Mouse (Mus musculus) MEL (cell line): Measurements from ENCODE around the gene Inpp5b. TPM values are rescaled to one million over a fixed set of nuclear protein-coding genes. Genes with fewer than 3 reads are reported as not detected.

Experiments
- DNase-seq: peaks from one replicate; pipeline ENCODE4 v3.0.0; 2011; ENCODE audit warnings: low read depth, low spot score
- H3K27ac ChIP-seq: 2 replicates; pipeline ENCODE4 v1.5.1; 2012; ENCODE audit warnings: low read depth, mild to moderate bottlenecking, control low read depth, low read length, moderate library complexity; ENCODE audit not compliant: control insufficient read depth
- H3K27me3 ChIP-seq, 2 experiments: fragments of 150-350 bp in 1 of 2; sonication (generic) in 1 of 2; 2 replicates each; pipeline ENCODE4 v1.6.1; 2012; ENCODE audit warnings: low read length in 2 of 2, mild to moderate bottlenecking in 2 of 2, improper control_type of control experiment in 1 of 2, moderate library complexity in 1 of 2; ENCODE audit not compliant: insufficient read depth in 2 of 2, control insufficient read depth in 1 of 2
- H3K36me3 ChIP-seq, 2 experiments: 2 replicates each; pipeline ENCODE4 v1.6.1; 2012 to 2014; ENCODE audit warnings: low read length in 2 of 2, improper control_type of control experiment in 1 of 2, inconsistent platforms in 1 of 2, mild to moderate bottlenecking in 1 of 2; ENCODE audit not compliant: insufficient read depth in 2 of 2, control insufficient read depth in 1 of 2
- H3K4me1 ChIP-seq, 2 experiments: fragments of 150-350 bp in 1 of 2; sonication (generic) in 1 of 2; 2 replicates each; pipeline ENCODE4 v1.6.1; 2012; ENCODE audit warnings: low read length in 2 of 2, improper control_type of control experiment in 1 of 2, mild to moderate bottlenecking in 1 of 2; ENCODE audit not compliant: insufficient read depth in 2 of 2, control insufficient read depth in 1 of 2
- H3K4me3 ChIP-seq, 2 experiments: fragments of 150-350 bp in 1 of 2; sonication (generic) in 1 of 2; 2 replicates each; pipeline ENCODE4 v1.5.1; 2012; ENCODE audit warnings: low read depth in 2 of 2, low read length in 2 of 2, mild to moderate bottlenecking in 2 of 2, moderate library complexity in 2 of 2, control low read depth in 1 of 2, improper control_type of control experiment in 1 of 2; ENCODE audit not compliant: control insufficient read depth in 1 of 2, insufficient read depth in 1 of 2
- H3K79me2 ChIP-seq: 2 replicates; pipeline ENCODE4 v1.6.1; 2012; ENCODE audit warnings: mild to moderate bottlenecking, low read length, moderate library complexity; ENCODE audit not compliant: control insufficient read depth, poor library complexity, insufficient read depth
- H3K9ac ChIP-seq: 2 replicates; pipeline ENCODE4 v1.6.1; 2012; ENCODE audit warnings: low read depth, mild to moderate bottlenecking, control low read depth, low read length, moderate library complexity; ENCODE audit not compliant: control insufficient read depth, poor library complexity, severe bottlenecking
- H3K9me3 ChIP-seq: fragments of 150-350 bp; sonication (generic); replicated peaks from 2 replicates; pipeline ENCODE4 v1.6.1; 2012; ENCODE audit warnings: mild to moderate bottlenecking, low read length, improper control_type of control experiment, moderate library complexity; ENCODE audit not compliant: insufficient read depth
- CHD1 ChIP-seq: IDR thresholded peaks from 2 replicates; pipeline ENCODE4 v1.6.1; 2012; ENCODE audit warnings: low read depth, mild to moderate bottlenecking, inconsistent platforms, low read length, improper control_type of control experiment
- CTCF ChIP-seq, 3 experiments: IDR thresholded peaks in 2 of 3; conservative IDR thresholded peaks in 1 of 3; 2 replicates each; pipeline ENCODE4 v1.5.1; 2011 to 2012; ENCODE audit warnings: low read length in 3 of 3, low read depth in 2 of 3, mild to moderate bottlenecking in 2 of 3, improper control_type of control experiment in 1 of 3, inconsistent platforms in 1 of 3, mixed read lengths in 1 of 3, moderate library complexity in 1 of 3; ENCODE audit not compliant: control insufficient read depth in 1 of 3, insufficient read depth in 1 of 3, poor library complexity in 1 of 3, severe bottlenecking in 1 of 3
- E2F4 ChIP-seq: IDR thresholded peaks from 2 replicates; pipeline ENCODE4 v1.6.1; 2011; ENCODE audit warnings: low read depth, low read length, improper control_type of control experiment, borderline replicate concordance
- EP300 ChIP-seq, 2 experiments: IDR thresholded peaks; 2 replicates each; pipeline ENCODE4 v1.6.1; 2011; ENCODE audit warnings: improper control_type of control experiment in 2 of 2, low read length in 2 of 2, low read depth in 1 of 2, mild to moderate bottlenecking in 1 of 2
- ETS1 ChIP-seq: IDR thresholded peaks from 2 replicates; pipeline ENCODE4 v1.6.1; 2012; ENCODE audit warnings: low read depth, mild to moderate bottlenecking, inconsistent platforms, low read length, improper control_type of control experiment, moderate library complexity
- GABPA ChIP-seq: IDR thresholded peaks from 2 replicates; pipeline ENCODE4 v1.6.1; 2012; ENCODE audit warnings: low read depth, mild to moderate bottlenecking, inconsistent platforms, low read length, improper control_type of control experiment, moderate library complexity
- HCFC1 ChIP-seq: IDR thresholded peaks from 2 replicates; pipeline ENCODE4 v1.6.1; 2012; ENCODE audit warnings: low read depth, mild to moderate bottlenecking, inconsistent platforms, low read length, improper control_type of control experiment, moderate library complexity
- JUND ChIP-seq: IDR thresholded peaks from 2 replicates; pipeline ENCODE4 v1.6.1; 2011; ENCODE audit warnings: low read depth, mild to moderate bottlenecking, improper control_type of control experiment, low read length
- MAZ ChIP-seq: IDR thresholded peaks from 2 replicates; pipeline ENCODE4 v1.6.1; 2012; ENCODE audit warnings: low read depth, mild to moderate bottlenecking, inconsistent platforms, low read length, improper control_type of control experiment
- MEF2A ChIP-seq: IDR thresholded peaks from 2 replicates; pipeline ENCODE4 v1.6.1; 2014; ENCODE audit warnings: low read depth, mild to moderate bottlenecking, inconsistent platforms, low read length, improper control_type of control experiment; ENCODE audit not compliant: poor library complexity, insufficient replicate concordance, severe bottlenecking; ENCODE audit errors: extremely low read depth
- MXI1 ChIP-seq: IDR thresholded peaks from 2 replicates; pipeline ENCODE4 v1.6.1; 2011; ENCODE audit warnings: mild to moderate bottlenecking, low read depth, low read length, improper control_type of control experiment
- MYB ChIP-seq: IDR thresholded peaks from 2 replicates; pipeline ENCODE4 v1.6.1; 2011; ENCODE audit warnings: mild to moderate bottlenecking, low read depth, low read length, improper control_type of control experiment
- NELFE ChIP-seq: IDR thresholded peaks from 2 replicates; pipeline ENCODE4 v1.6.1; 2011; ENCODE audit warnings: low read depth, low read length, improper control_type of control experiment
- POLR2A ChIP-seq, 2 experiments: IDR thresholded peaks; 2 replicates each; pipeline ENCODE4 v1.6.1; 2011 to 2012; ENCODE audit warnings: low read length in 2 of 2, mild to moderate bottlenecking in 2 of 2, control low read depth in 1 of 2, improper control_type of control experiment in 1 of 2, low read depth in 1 of 2, moderate library complexity in 1 of 2; ENCODE audit not compliant: control insufficient read depth in 1 of 2, insufficient read depth in 1 of 2, poor library complexity in 1 of 2
- RAD21 ChIP-seq: IDR thresholded peaks from 2 replicates; pipeline ENCODE4 v1.6.1; 2011; ENCODE audit warnings: mild to moderate bottlenecking, low read depth, low read length, improper control_type of control experiment
- RCOR1 ChIP-seq: IDR thresholded peaks from 2 replicates; pipeline ENCODE4 v1.6.1; 2012; ENCODE audit warnings: low read depth, mild to moderate bottlenecking, inconsistent platforms, low read length, improper control_type of control experiment
- SIN3A ChIP-seq: IDR thresholded peaks from 2 replicates; pipeline ENCODE4 v1.6.1; 2012; ENCODE audit warnings: low read length, improper control_type of control experiment, inconsistent platforms
- SMC3 ChIP-seq: IDR thresholded peaks from 2 replicates; pipeline ENCODE4 v1.6.1; 2011; ENCODE audit warnings: low read depth, low read length, improper control_type of control experiment
- TBP ChIP-seq: IDR thresholded peaks from 2 replicates; pipeline ENCODE4 v1.8.0; 2011; ENCODE audit warnings: low read depth, low read length, improper control_type of control experiment
- TCF12 ChIP-seq: IDR thresholded peaks from 2 replicates; pipeline ENCODE4 v1.6.1; 2014; ENCODE audit warnings: low read depth, mild to moderate bottlenecking, inconsistent platforms, low read length, improper control_type of control experiment, moderate library complexity
- USF1 ChIP-seq: IDR thresholded peaks from 2 replicates; pipeline ENCODE4 v1.6.1; 2014; ENCODE audit warnings: low read depth, mild to moderate bottlenecking, inconsistent platforms, low read length, improper control_type of control experiment, moderate library complexity
- ZC3H11A ChIP-seq: IDR thresholded peaks from 2 replicates; pipeline ENCODE4 v1.6.1; 2012; ENCODE audit warnings: low read depth, mild to moderate bottlenecking, inconsistent platforms, low read length, improper control_type of control experiment
- ZKSCAN1 ChIP-seq: IDR thresholded peaks from 2 replicates; pipeline ENCODE4 v1.6.1; 2012; ENCODE audit warnings: low read depth, mild to moderate bottlenecking, inconsistent platforms, low read length, improper control_type of control experiment, moderate library complexity
- ZMIZ1 ChIP-seq: IDR thresholded peaks from 2 replicates; pipeline ENCODE4 v1.6.1; 2012; ENCODE audit warnings: low read depth, mild to moderate bottlenecking, inconsistent platforms, low read length, improper control_type of control experiment, moderate library complexity
- ZNF384 ChIP-seq: IDR thresholded peaks from 2 replicates; pipeline ENCODE4 v1.6.1; 2012; ENCODE audit warnings: low read depth, mild to moderate bottlenecking, inconsistent platforms, low read length, improper control_type of control experiment
- polyA plus RNA-seq, 2 experiments: library from polyadenylated mRNA; stranded (reverse) in 1 of 2; unstranded in 1 of 2; fragments of >175 nt in 1 of 2; fragments of >200 nt in 1 of 2; gene quantifications; 2 replicates each; pipeline versions ENCODE4 v1.2.1 to v1.2.4; 2012; ENCODE audit warnings: low replicate concordance in 2 of 2, low read depth in 1 of 2; ENCODE audit not compliant: insufficient read length in 2 of 2, insufficient read depth in 1 of 2, missing spikeins in 1 of 2
- total RNA-seq: library from RNA; depleted of rRNA; stranded (reverse); fragments of 300-350 nt; gene quantifications from 2 replicates; pipeline ENCODE4 v1.2.3, GENCODE M21; 2012

The Inpp5b gene
- total and polyA plus RNA-seq, 3 experiments, result 28.6 to 52.5 TPM; not detected in 1

- peaks cover 0 to 2% of the 10 kb centered on the region in 2 experiments; a peak in 1 of 4 replicates for H3K4me1 ChIP-seq
- H3K9me3 ChIP-seq, result no peaks in the 10 kb centered on the region
- H3K27ac ChIP-seq, result no peak overlapping the region
- H3K4me3 ChIP-seq, result no peak overlapping the region
- DNase-seq, result no peak
- no peak overlapping the region for H3K9ac ChIP-seq
- H3K36me3 ChIP-seq, result no peaks in the 10 kb centered on the region; a peak in 1 of 4 replicates
- H3K27me3 ChIP-seq, result no peaks in the 10 kb centered on the region
- TF ChIP-seq SMC3, result no peak
- TF ChIP-seq MAZ, result no peak
- no peak for TF ChIP-seq SIN3A
- no peak for TF ChIP-seq JUND
- no peak for TF ChIP-seq ZMIZ1
- TF ChIP-seq EP300 (IDR thresholded peaks at IDR 0.05; ENCODE audit: low read depth in 1 of 2, low read length in 2 of 2), result no peak
- TF ChIP-seq E2F4, result no peak
- no peak for TF ChIP-seq NELFE
- no peak for TF ChIP-seq ZC3H11A
- no peak for TF ChIP-seq MYB
- no peaks in the 10 kb centered on the region; the same call in 1 of the 2 replicates for H3K79me2 ChIP-seq
These were observed 1.2 kb downstream of the Inpp5b start for GRCm38 (mm10) chr4:124742839-124743238.

DNA sequence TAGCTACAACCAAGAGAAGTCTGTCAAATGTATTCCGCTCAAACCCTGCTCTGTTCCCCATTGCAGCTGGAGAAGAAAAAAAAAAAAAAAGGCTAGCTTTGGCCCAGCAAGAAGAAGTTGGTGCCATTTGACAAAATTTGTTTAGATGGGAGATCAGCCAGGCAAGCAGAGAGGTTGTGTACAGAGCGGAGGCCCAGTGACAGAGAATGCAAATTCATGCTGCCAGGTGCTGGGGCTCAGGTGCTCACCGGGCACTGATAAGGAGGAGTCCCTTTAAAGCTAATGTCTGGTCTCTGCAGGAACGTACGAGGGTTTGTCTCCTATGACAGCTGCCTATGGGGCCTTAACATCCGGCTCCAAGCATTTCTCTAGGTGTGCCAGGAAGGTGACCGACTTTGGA is 4.9 kb downstream of the Inpp5b start:
- Histone ChIP-seq H3K9ac (no peak overlapping the region), H3K27me3 (no peaks in the 10 kb centered on the region), H3K27ac (no peak overlapping the region), H3K36me3 (peaks cover 0 to 4% of the 10 kb centered on the region in 2 experiments; a peak in 1 of 4 replicates), H3K9me3 (no peaks in the 10 kb centered on the region), H3K79me2 (peaks cover 1% of the 10 kb centered on the region)
- TF ChIP-seq ZKSCAN1, result no peak
- no peak for TF ChIP-seq POLR2A (IDR thresholded peaks at IDR 0.05; ENCODE audit: control insufficient read depth in 1 of 2, insufficient read depth in 1 of 2, low read depth in 1 of 2, low read length in 2 of 2, poor library complexity in 1 of 2)
- no peak for TF ChIP-seq GABPA
- no peak for TF ChIP-seq RCOR1
- no peak for TF ChIP-seq MXI1
- no peak for TF ChIP-seq RAD21
- TF ChIP-seq MEF2A, result no peak
- TF ChIP-seq TBP, result no peak
- TF ChIP-seq SMC3, result no peak
- no peak for TF ChIP-seq CTCF (IDR thresholded peaks at IDR 0.05 in 2 of 3, conservative IDR thresholded peaks at IDR 0.05 in 1 of 3; ENCODE audit: control insufficient read depth in 1 of 3, insufficient read depth in 1 of 3, low read depth in 2 of 3, low read length in 3 of 3, poor library complexity in 1 of 3, severe bottlenecking in 1 of 3)
- TF ChIP-seq ZNF384, result no peak
- TF ChIP-seq ETS1, result no peak
- TF ChIP-seq E2F4, result no peak
- no peak for TF ChIP-seq HCFC1
- TF ChIP-seq ZC3H11A, result no peak
- no peak for TF ChIP-seq JUND
- TF ChIP-seq CHD1, result no peak
- no peak for TF ChIP-seq TCF12
- no peak for TF ChIP-seq ZMIZ1
- TF ChIP-seq USF1, result no peak
- TF ChIP-seq, all 39 proteins: peak for 0
- Histone ChIP-seq H3K4me1 (peaks cover 0 to 7% of the 10 kb centered on the region in 2 experiments; a peak in 1 of 4 replicates), H3K4me3 (no peak overlapping the region)
- DNase-seq, result no peak
